ENCODE assay signal across 8 mouse cellular contexts in genomic region chr10:39613973-39614372, GRCm38 (mm10). TPM values are rescaled to one million over a fixed set of nuclear protein-coding genes. Genes with fewer than 3 reads are reported as not detected.
DNase-seq lines count a peak whose midpoint lies in the region; ATAC-seq and TF ChIP-seq lines count a peak whose summit lies in the region.

No protein-coding gene starts in this region.

- H3K27ac ChIP-seq in forebrain, embryonic 13.5 days = 0 out of 2 replicates have a peak overlapping the region, but pooled peaks have one; percentile 10
- H3K27ac ChIP-seq in forebrain, embryonic 15.5 days (replicated peaks) = no peak overlapping the region
- H3K27ac ChIP-seq in heart, embryonic 15.5 days = peak overlapping the region; percentile 93
- H3K27ac ChIP-seq in lung, embryonic 14.5 days (ENCODE audit: low read depth) = peak overlapping the region; percentile 96
- no peak overlapping the region for H3K27ac ChIP-seq in left cerebral cortex, adult 2 months

- H3K4me1 ChIP-seq in forebrain, embryonic 13.5 days = peaks cover 27% of the 10 kb centered on the region
- peaks cover 22% of the 10 kb centered on the region for H3K4me1 ChIP-seq in forebrain, embryonic 15.5 days
- peaks cover 39% of the 10 kb centered on the region for H3K4me1 ChIP-seq in heart, embryonic 15.5 days (replicated peaks)
- peaks cover 21% of the 10 kb centered on the region for H3K4me1 ChIP-seq in lung, embryonic 14.5 days (ENCODE audit: insufficient read depth)

- no peaks in the 10 kb centered on the region for H3K36me3 ChIP-seq in forebrain, embryonic 13.5 days (ENCODE audit: poor library complexity, severe bottlenecking)
- H3K36me3 ChIP-seq in forebrain, embryonic 15.5 days = no peaks in the 10 kb centered on the region
- no peaks in the 10 kb centered on the region for H3K36me3 ChIP-seq in C2C12 (ENCODE audit: control insufficient read depth, insufficient read depth)
- no peaks in the 10 kb centered on the region for H3K36me3 ChIP-seq in heart, embryonic 15.5 days
- peaks cover 11% of the 10 kb centered on the region; the same call in 1 of the 2 replicates for H3K36me3 ChIP-seq in lung, embryonic 14.5 days (ENCODE audit: insufficient read depth)

- H3K9ac ChIP-seq in forebrain, embryonic 13.5 days = no peak overlapping the region
- H3K9ac ChIP-seq in forebrain, embryonic 15.5 days (replicated peaks) = no peak overlapping the region
- peak overlapping the region; percentile 53 for H3K9ac ChIP-seq in heart, embryonic 15.5 days
- peak overlapping the region; percentile 62 for H3K9ac ChIP-seq in lung, embryonic 14.5 days

- no peak for TF ChIP-seq CTCF in C2C12 (IDR thresholded peaks at IDR 0.05; ENCODE audit: control insufficient read depth, insufficient read depth, insufficient read length)
- TF ChIP-seq CTCF in lung, embryonic 14.5 days (IDR thresholded peaks at IDR 0.05; ENCODE audit: low read depth) = no peak
- TF ChIP-seq CTCF in left cerebral cortex, adult 2 months (IDR thresholded peaks at IDR 0.05) = no peak

- no peaks in the 10 kb centered on the region for H3K79me3 ChIP-seq in C2C12 (ENCODE audit: low read depth)

- WGBS in forebrain, embryonic 13.5 days = 32% methylated on average over 2 of the region's 2 CpGs
- 23% methylated on average over 2 of the region's 2 CpGs for WGBS in forebrain, embryonic 15.5 days
- WGBS in heart, embryonic 15.5 days = 15% methylated on average over 2 of the region's 2 CpGs
- WGBS in lung, embryonic 14.5 days = 4% methylated on average over 2 of the region's 2 CpGs

- no peak overlapping the region for H3K4me3 ChIP-seq in forebrain, embryonic 13.5 days
- no peak overlapping the region for H3K4me3 ChIP-seq in forebrain, embryonic 15.5 days
- peak overlapping the region; percentile 0 for H3K4me3 ChIP-seq in C2C12 (ENCODE audit: insufficient read depth, poor library complexity, severe bottlenecking)
- H3K4me3 ChIP-seq in heart, embryonic 15.5 days = peak overlapping the region; percentile 56
- H3K4me3 ChIP-seq in lung, embryonic 14.5 days (ENCODE audit: low read depth, low read length) = peak overlapping the region; percentile 43
- no peak overlapping the region for H3K4me3 ChIP-seq in left cerebral cortex, adult 2 months

- peaks cover 7% of the 10 kb centered on the region for H3K79me2 ChIP-seq in C2C12 (ENCODE audit: control insufficient read depth, insufficient read depth)

- 0 out of 2 replicates have a peak, but pooled peaks cover 1% of the 10 kb centered on the region for H3K9me3 ChIP-seq in forebrain, embryonic 13.5 days (replicated peaks)
- H3K9me3 ChIP-seq in forebrain, embryonic 15.5 days = no peaks in the 10 kb centered on the region
- H3K9me3 ChIP-seq in heart, embryonic 15.5 days (replicated peaks) = no peaks in the 10 kb centered on the region
- peaks cover under 1% of the 10 kb centered on the region; the same call in 1 of the 2 replicates for H3K9me3 ChIP-seq in lung, embryonic 14.5 days (ENCODE audit: low read depth, low read length)

- intact Hi-C loops in left cerebral cortex, adult 2 months (cut with DNase I) = no loop called here

- no peak for ATAC-seq in forebrain, embryonic 13.5 days
- no peak for ATAC-seq in forebrain, embryonic 15.5 days (replicated peaks)
- ATAC-seq in heart, embryonic 15.5 days (replicated peaks; ENCODE audit: insufficient number of reproducible peaks, insufficient read depth, low FRiP score, low read depth) = no peak
- ATAC-seq in lung, embryonic 14.5 days (ENCODE audit: insufficient read depth) = peak; percentile 12

- no peak overlapping the region for H3ac ChIP-seq in C2C12 (ENCODE audit: control insufficient read depth, insufficient read length, low read depth)

- H3K4me2 ChIP-seq in forebrain, embryonic 13.5 days = peak overlapping the region; percentile 45
- no peak overlapping the region for H3K4me2 ChIP-seq in forebrain, embryonic 15.5 days (replicated peaks)
- peak overlapping the region; percentile 78 for H3K4me2 ChIP-seq in heart, embryonic 15.5 days
- H3K4me2 ChIP-seq in lung, embryonic 14.5 days = peak overlapping the region; percentile 74

- DNase-seq in lung, embryonic 14.5 days = peak; percentile 70
- DNase-seq in left cerebral cortex, adult 2 months (ENCODE audit: extremely low spot score in 1 of 2, low spot score in 2 of 2) = no peak
- DNase-seq in right cerebral cortex, adult 18-20 months = no peak
- DNase-seq in ovary, postnatal 36 days (ENCODE audit: low spot score) = no peak

- no peaks in the 10 kb centered on the region for H3K27me3 ChIP-seq in forebrain, embryonic 13.5 days
- no peaks in the 10 kb centered on the region for H3K27me3 ChIP-seq in forebrain, embryonic 15.5 days
- no peaks in the 10 kb centered on the region for H3K27me3 ChIP-seq in C2C12 (ENCODE audit: control insufficient read depth, insufficient read depth, insufficient read length)
- no peaks in the 10 kb centered on the region for H3K27me3 ChIP-seq in heart, embryonic 15.5 days
- H3K27me3 ChIP-seq in lung, embryonic 14.5 days (ENCODE audit: insufficient read depth, low read length) = no peaks in the 10 kb centered on the region

TF ChIP-seq in C2C12, 6 proteins besides CTCF, POLR2A, EP300 and RAD21:
- TF ChIP-seq MYOG (IDR thresholded peaks at IDR 0.05; ENCODE audit: control insufficient read depth, extremely low read depth, insufficient read length) (no peak), MAX (IDR thresholded peaks at IDR 0.05) (no peak), USF1 (IDR thresholded peaks at IDR 0.05; ENCODE audit: low read depth) (no peak)

RNA-seq across cellular contexts. Expression of gene Traf3ip2, which starts 1.2 kb away (rescaled TPM):
- 3.6 and 4.6 TPM in 2 replicates for polyA plus RNA-seq in forebrain, embryonic 13.5 days (2015; fragmentation: Nextera tagmentation; extraction: Ambion mirVana)
- 4.5 and 5.0 TPM in 2 replicates for polyA plus RNA-seq in forebrain, embryonic 15.5 days (2015; fragmentation: Nextera tagmentation; extraction: Ambion mirVana)
- 2.9 TPM for polyA plus RNA-seq in C2C12 (2012; fragmentation: generic; extraction: Trizol)
- polyA plus RNA-seq in heart, embryonic 15.5 days (2015; fragmentation: Nextera tagmentation; extraction: Ambion mirVana) = 8.6 and 13.7 TPM in 2 replicates
- 27.9 TPM in 2 replicates for polyA plus RNA-seq in lung, embryonic 14.5 days (2014; fragmentation: Nextera tagmentation; extraction: Ambion mirVana)
- under 1 TPM; 0.61 to 0.82 TPM for total RNA-seq in left cerebral cortex, adult 2 months (2021)

Comparison
In these comparisons a context has a peak if more than half of its experiments do, and no peak if none do; other contexts are left out.
1. H3K27ac ChIP-seq: peak in forebrain, embryonic 13.5 days (single experiment), heart, embryonic 15.5 days (single experiment) and lung, embryonic 14.5 days (single experiment); none in forebrain, embryonic 15.5 days (single experiment) and left cerebral cortex, adult 2 months (single experiment).
2. H3K4me3 ChIP-seq: peak in C2C12 (single experiment), heart, embryonic 15.5 days (single experiment) and lung, embryonic 14.5 days (single experiment); none in forebrain, embryonic 13.5 days (single experiment), forebrain, embryonic 15.5 days (single experiment) and left cerebral cortex, adult 2 months (single experiment).
3. H3K9ac ChIP-seq: peak in heart, embryonic 15.5 days (single experiment) and lung, embryonic 14.5 days (single experiment); none in forebrain, embryonic 13.5 days (single experiment) and forebrain, embryonic 15.5 days (single experiment).